Mouse (Mus musculus): ENCODE results near the gene Nupl1.

DNA sequence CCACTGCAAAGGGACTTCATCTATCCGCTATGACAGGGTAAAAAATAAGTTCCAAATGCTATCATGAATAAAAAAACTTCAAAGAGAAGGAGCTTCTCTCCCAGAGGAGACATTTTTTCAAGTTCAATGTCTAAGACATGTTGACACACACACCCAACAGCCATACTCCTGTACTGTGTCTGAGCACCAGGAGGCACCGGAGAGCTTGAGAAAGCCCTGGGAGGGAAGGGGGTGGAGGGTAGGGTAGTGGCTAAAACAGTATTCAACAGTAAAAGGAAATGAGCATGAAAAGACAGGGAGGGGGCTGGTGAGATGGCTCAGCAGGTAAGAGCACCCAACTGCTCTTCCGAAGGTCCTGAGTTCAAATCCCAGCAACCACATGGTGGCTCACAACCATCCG is 112.9 kb downstream of the Nupl1 start:
- no peak for TF ChIP-seq CTCF (IDR thresholded peaks at IDR 0.05; ENCODE audit: low read depth)
- no peak for TF ChIP-seq EP300 (IDR thresholded peaks at IDR 0.05; ENCODE audit: low read depth)
